Mouse (Mus musculus): ENCODE measurements at regions not wholly inside any gene's neighbourhood (a gene's known extent, or its start where the extent isn't known, plus 50 kb on each side); places are given as distances from the start of the nearest gene placed in this dataset.

DNA sequence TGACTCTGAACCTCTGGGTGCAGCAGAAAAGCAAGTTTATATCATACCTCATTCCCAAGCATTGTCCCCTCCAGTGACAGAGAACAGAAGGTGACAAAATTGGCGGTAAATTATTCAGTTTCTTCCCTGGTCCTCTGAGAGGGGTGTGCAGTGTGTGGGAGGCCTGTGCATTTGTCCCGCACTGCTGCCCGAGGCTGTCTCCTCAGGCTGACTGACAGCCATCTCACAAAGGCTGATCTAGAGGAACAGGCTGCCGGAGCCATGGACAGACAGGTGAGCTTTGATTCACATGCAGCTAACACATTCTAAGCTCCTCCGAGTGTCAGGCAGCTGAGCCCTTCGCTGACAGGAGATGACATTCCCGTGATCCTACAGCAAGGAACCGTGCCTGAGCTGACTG is 299.9 kb upstream of the Cdh4 start:
- TF ChIP-seq POLR2A (IDR thresholded peaks at IDR 0.05; ENCODE audit: borderline replicate concordance, insufficient read depth, low read length): no peak
- TF ChIP-seq CTCF (IDR thresholded peaks at IDR 0.05; ENCODE audit: borderline replicate concordance, insufficient read depth, low read depth, low read length): no peak
